Mouse (Mus musculus) kidney, adult 2 months (tissue): ENCODE data around the gene Esr1. TPM values are rescaled to one million over a fixed set of nuclear protein-coding genes. Genes with fewer than 3 reads are reported as not detected.

Experiments used
- DNase-seq: peaks from one replicate; pipeline ENCODE4 v3.0.0; 2021
- H3K27ac ChIP-seq: fragments of 200-500 bp; 2 replicates; pipeline ENCODE4 v1.5.1; 2012; ENCODE audit warnings: low read depth, low read length, control low read depth, inconsistent platforms; ENCODE audit not compliant: insufficient read depth
- H3K27me3 ChIP-seq: fragments of 200-500 bp; replicated peaks from 2 replicates; pipeline ENCODE4 v1.6.1; 2012; ENCODE audit warnings: mild to moderate bottlenecking, moderate library complexity, low read length, inconsistent platforms; ENCODE audit not compliant: control insufficient read depth, insufficient read depth
- H3K36me3 ChIP-seq: fragments of 200-500 bp; 2 replicates; pipeline ENCODE4 v1.6.1; 2012; ENCODE audit warnings: mild to moderate bottlenecking, moderate library complexity, low read length, inconsistent platforms; ENCODE audit not compliant: control insufficient read depth, insufficient read depth
- H3K4me1 ChIP-seq: fragments of 200-500 bp; 2 replicates; pipeline ENCODE4 v1.6.1; 2011; ENCODE audit warnings: low read length; ENCODE audit not compliant: control insufficient read depth, insufficient read depth
- H3K4me3 ChIP-seq: fragments of 200-500 bp; 2 replicates; pipeline ENCODE4 v1.5.1; 2011; ENCODE audit warnings: mild to moderate bottlenecking, low read depth, low read length, control low read depth; ENCODE audit not compliant: insufficient read depth
- CTCF ChIP-seq: fragments of 200-500 bp; conservative IDR thresholded peaks from 2 replicates; pipeline ENCODE4 v1.5.1; 2011; ENCODE audit warnings: low read depth, mild to moderate bottlenecking, control low read depth, low read length, moderate library complexity, mixed read lengths; ENCODE audit not compliant: insufficient read depth, insufficient read length
- POLR2A ChIP-seq: fragments of 200-500 bp; IDR thresholded peaks from one replicate; pipeline ENCODE4 v1.6.1; 2011; ENCODE audit warnings: low read depth, low read length, control low read depth
- WGBS: fragments of 180-500 bp; shearing (Covaris S2); methylation state at CpG from one replicate; pipeline ENCODE4 v1.1.7; 2018; 5-methylcytosine and 5-hydroxymethylcytosine counted together
- polyA plus RNA-seq: library from polyadenylated mRNA; depleted of rRNA; stranded (reverse); fragments of >200 nt; gene quantifications from 2 replicates; pipeline ENCODE4 v1.2.3, GENCODE M21; 2012

Gene Esr1
- polyA plus RNA-seq, 1 experiment, result 5.1 TPM

GRCm38 (mm10) chr10:4830592-4830991, 219.2 kb downstream of the Esr1 start:
- DNase-seq, result no peak
- H3K27ac ChIP-seq, result no peak overlapping the region
- no peaks in the 10 kb centered on the region for H3K36me3 ChIP-seq
- H3K27me3 ChIP-seq, result no peaks in the 10 kb centered on the region
- TF ChIP-seq CTCF (no peak), POLR2A (no peak)
- 64% methylated on average over 6 of the region's 6 CpGs for WGBS
- H3K4me3 ChIP-seq, result no peak overlapping the region
- no peaks in the 10 kb centered on the region for H3K4me1 ChIP-seq

- H3K36me3 ChIP-seq, result no peaks in the 10 kb centered on the region
- WGBS, result 79% methylated on average over 4 of the region's 4 CpGs
- H3K27ac ChIP-seq, result no peak overlapping the region
- TF ChIP-seq CTCF (no peak), POLR2A (no peak)
- no peak for DNase-seq
- H3K27me3 ChIP-seq, result no peaks in the 10 kb centered on the region
- H3K4me3 ChIP-seq, result no peak overlapping the region
- H3K4me1 ChIP-seq, result no peaks in the 10 kb centered on the region
These were observed 226.7 kb downstream of the Esr1 start for GRCm38 (mm10) chr10:4838099-4838498.

GRCm38 (mm10) chr10:4841039-4841438, 229.6 kb downstream of the Esr1 start:
- no peaks in the 10 kb centered on the region for H3K36me3 ChIP-seq
- no peak for DNase-seq
- H3K27ac ChIP-seq, result no peak overlapping the region
- TF ChIP-seq POLR2A (no peak), CTCF (no peak)
- no peak overlapping the region for H3K4me3 ChIP-seq
- H3K4me1 ChIP-seq, result no peaks in the 10 kb centered on the region
- no peaks in the 10 kb centered on the region for H3K27me3 ChIP-seq

- DNase-seq, result no peak
- TF ChIP-seq POLR2A, result no peak
- TF ChIP-seq CTCF, result no peak
- WGBS, result 93% methylated on average over 2 of the region's 2 CpGs
- H3K4me1 ChIP-seq, result no peaks in the 10 kb centered on the region
- no peaks in the 10 kb centered on the region for H3K36me3 ChIP-seq
- H3K27me3 ChIP-seq, result no peaks in the 10 kb centered on the region
- H3K27ac ChIP-seq, result no peak overlapping the region
- no peak overlapping the region for H3K4me3 ChIP-seq
These were observed 236.1 kb downstream of the Esr1 start for GRCm38 (mm10) chr10:4847523-4847922.

GRCm38 (mm10) chr10:4849881-4850280, 238.5 kb downstream of the Esr1 start:
- WGBS, result 89% methylated on average over 3 of the region's 3 CpGs
- TF ChIP-seq POLR2A, result no peak
- no peak for TF ChIP-seq CTCF
- no peak overlapping the region for H3K4me3 ChIP-seq
- no peaks in the 10 kb centered on the region for H3K36me3 ChIP-seq
- H3K27me3 ChIP-seq, result no peaks in the 10 kb centered on the region
- H3K27ac ChIP-seq, result no peak overlapping the region
- no peaks in the 10 kb centered on the region for H3K4me1 ChIP-seq
- no peak for DNase-seq

- TF ChIP-seq POLR2A, result no peak
- no peak for TF ChIP-seq CTCF
- Histone ChIP-seq H3K36me3 (no peaks in the 10 kb centered on the region), H3K4me3 (no peak overlapping the region), H3K4me1 (no peaks in the 10 kb centered on the region), H3K27me3 (no peaks in the 10 kb centered on the region), H3K27ac (no peak overlapping the region)
- DNase-seq, result no peak
- WGBS, result 65% methylated on average over 8 of the region's 8 CpGs
These were observed 263.8 kb downstream of the Esr1 start for GRCm38 (mm10) chr10:4875076-4875737.

- WGBS, result 50% methylated on average over 1 of the region's 1 CpGs
- Histone ChIP-seq H3K4me1 (no peaks in the 10 kb centered on the region), H3K36me3 (no peaks in the 10 kb centered on the region), H3K27me3 (no peaks in the 10 kb centered on the region), H3K27ac (no peak overlapping the region), H3K4me3 (no peak overlapping the region)
- TF ChIP-seq CTCF (no peak), POLR2A (no peak)
- no peak for DNase-seq
These were observed 270.0 kb downstream of the Esr1 start for GRCm38 (mm10) chr10:4881391-4881790.
